Mouse (Mus musculus) embryo, embryonic 11.5 days (tissue): ENCODE data around the gene Irak4.

Experiments used
- DNase-seq: peaks from one replicate; pipeline ENCODE4 v3.0.0-alpha.2; 2012; ENCODE audit warnings: low read depth, low spot score

Irak4 gene

DNA sequence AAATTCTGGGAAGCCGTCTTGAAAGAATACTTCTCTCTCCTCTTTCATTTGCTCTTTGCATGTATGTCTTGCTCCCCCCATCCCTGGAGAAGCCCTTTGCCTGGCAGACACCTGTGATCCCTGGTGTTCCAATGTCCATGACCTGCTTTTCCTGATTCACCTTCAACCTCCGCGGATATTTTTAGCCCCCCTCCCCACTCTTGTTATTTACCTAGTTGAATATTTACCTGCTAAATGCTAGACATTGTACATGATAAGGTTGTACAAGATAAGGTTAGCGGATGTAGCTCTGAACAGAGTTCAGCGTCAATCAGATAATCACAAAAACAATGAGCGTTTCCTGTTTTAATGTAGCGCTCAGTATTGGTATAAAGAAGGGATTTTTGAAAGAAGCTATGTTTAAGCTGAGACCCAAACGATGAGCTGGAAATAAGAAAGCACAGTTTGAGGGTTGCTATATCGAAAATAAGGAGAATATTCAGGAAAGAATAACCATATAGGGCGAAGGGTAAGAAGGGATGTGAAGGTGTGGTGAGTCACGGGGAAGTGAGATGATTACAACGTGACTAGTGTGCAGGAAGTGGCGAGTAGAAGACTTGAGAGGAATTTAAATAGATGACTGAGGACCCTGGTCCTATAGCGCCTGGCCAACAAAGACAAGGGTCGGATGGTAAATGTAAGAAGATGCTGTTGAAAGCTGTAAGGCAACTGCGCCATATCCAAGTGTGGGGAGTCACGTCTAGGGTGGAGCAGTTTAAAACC lies 15.6 kb downstream of the Irak4 start:
- DNase-seq = no peak

DNA sequence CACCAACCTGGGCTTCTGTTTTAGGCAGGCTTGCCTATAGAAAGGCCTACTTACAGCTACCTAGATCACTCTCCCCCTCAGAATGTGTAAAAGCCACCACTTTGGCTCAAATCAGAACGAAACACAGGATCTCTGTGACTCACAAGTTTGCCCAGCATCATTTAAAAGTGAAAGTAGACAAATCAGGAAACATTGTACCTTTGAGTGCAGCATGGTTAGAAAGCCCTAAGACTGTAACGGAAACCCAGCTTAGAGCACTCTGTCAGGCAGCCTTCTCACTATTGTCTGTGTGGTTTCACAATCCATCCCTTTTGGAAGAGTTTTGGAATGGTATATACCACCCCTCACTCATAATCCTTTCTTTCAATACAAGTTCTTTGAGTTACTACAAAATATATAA lies 21.5 kb downstream of the Irak4 start:
- no peak for DNase-seq

DNA sequence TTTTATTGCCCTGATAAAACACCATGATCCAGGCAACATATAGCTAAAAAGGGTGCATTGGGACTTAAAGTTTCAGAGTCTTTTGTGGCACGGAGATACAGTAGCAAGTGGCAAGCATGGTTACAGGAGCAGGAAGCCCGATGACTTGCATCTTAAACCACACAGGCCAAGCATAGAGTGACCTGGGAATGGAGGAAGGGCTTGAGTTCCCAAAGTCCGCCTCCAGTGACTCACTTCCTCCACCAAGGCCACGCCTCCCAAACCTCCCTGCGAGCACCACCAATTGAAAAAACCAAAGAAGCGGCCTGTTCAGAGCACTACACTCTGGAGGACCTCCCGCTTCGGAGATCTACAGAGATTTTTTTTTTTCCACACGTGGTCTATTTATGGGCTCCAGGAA lies 22.4 kb downstream of the Irak4 start:
- no peak for DNase-seq

DNA sequence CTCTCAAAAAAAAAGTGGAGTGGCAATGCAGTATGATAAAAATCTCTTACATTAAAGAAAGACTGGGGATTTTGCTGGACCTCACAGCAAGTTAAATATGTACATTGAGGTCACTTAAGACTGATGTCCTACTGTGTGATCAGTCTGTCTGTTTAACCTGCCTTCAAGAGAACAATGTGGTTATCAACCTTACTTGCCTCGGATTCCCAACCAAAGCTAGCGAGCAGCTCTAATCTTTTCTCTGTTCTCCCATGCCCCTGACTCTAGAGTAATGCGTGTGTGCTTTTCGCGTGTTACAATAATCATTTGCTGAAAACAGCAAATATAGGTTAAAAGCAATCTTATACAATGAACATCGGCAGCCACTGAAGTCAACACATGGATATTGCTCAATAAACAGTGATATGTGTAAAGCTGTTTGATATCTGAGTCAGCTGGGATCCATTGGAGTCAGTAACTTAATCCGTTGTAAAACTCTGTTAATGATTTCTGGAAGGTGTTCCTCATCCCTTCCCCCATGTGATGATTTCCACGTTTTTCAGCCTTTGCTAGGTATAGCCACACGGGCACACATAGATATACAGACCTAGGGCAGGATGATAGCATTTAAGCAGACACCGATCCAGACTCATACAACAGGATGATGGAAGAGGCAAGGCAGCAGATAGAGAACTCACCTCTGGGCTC lies 25.2 kb downstream of the Irak4 start:
- no peak for DNase-seq

DNA sequence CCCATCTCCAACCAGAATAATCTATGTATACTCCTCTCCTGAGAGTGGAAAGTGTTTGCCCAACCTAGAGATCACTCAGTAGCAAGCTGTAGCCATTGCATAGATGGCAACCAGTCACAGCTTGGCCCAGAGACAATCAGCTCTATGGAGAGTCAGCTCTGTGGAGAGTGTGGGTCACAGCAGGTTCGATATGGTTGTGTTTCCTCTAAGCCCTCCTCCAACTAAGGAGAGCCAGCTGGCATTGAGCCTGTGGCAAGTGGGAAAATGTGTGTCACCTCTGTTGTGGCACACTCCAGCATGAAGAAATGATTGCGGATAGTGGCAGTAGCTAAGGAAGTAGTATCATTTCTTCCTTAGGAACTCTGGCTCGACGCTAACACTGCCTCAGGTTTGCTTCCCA lies 28.1 kb downstream of the Irak4 start:
- DNase-seq = no peak

DNA sequence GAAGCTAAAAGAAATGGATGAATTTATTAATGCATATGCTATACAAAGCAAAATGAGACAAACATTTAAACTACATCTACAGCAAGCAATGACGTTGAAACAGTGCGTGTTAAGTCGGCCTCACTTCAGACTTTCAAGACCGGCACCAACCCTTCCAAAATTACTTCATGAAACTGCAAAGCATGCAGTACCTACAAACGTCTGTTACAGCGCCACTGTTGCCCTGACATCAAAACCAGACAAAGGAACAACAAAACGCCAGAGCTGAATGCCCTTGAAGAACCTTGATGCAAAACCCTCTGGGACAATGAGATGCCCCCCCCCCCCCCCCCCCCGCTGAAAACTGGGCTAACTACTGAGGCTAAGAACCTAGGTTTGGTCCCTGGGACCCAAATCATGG lies 29.3 kb downstream of the Irak4 start:
- no peak for DNase-seq

DNA sequence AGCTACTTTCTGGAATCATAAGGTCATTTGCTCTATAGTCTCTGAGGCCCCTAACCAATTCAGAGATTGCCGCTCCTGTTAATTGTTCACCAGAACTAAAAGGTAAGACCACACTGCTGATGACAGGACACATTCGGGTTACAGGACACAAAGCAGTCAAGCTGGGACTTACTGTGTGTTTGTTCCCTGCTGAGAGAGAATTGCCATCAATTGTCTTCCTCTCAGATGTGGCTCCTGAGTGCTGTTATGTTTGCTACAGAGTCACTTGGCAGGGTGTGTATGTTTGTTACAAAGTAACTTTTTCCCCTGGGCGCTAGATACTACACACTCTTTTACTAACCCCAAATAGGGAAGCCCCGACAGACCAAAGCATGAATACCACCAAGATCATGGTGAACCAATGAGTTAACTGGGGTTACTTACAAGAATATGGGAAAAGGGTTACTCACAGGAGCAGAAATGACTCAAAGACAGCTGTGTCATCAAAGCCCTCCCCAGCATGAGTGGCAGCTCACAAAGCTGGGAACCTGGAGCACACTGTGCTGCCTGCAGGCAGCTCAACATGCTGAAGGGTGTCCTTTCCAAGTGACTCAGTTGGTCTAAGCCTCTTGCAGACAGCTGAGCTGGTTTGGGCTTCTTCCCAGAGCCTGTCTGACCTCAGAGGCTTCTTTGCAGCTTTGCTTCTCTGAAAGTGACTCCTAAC lies 31.3 kb downstream of the Irak4 start:
- DNase-seq = no peak

DNA sequence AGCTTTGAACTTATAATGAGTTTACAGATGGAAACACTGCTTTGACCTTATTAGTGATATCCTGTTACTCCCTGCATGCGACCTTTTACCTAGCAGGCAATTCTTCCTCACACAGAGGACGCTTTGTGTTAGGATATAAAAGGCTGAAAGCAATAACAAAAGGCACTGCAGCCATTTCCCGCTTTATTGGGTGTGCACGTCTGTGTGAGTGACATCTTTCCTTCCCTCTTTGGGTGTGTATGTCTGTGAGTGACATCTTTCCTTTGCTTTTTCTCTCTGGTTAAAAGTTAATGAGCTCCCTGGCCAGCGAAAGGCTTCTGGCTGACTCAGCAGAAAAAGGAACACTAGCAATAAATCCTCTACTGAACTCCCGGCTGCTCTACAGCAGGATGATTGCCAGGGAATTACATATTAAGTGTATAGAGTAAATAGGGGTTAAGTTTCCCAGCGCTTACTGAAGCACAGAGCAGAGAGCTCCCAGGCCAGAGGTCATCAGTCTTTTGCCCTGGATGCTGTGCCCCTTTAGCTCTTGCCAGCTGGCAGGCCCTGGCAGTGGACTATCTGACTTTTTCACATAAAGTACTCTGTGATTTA lies 38.7 kb downstream of the Irak4 start:
- DNase-seq = no peak

DNA sequence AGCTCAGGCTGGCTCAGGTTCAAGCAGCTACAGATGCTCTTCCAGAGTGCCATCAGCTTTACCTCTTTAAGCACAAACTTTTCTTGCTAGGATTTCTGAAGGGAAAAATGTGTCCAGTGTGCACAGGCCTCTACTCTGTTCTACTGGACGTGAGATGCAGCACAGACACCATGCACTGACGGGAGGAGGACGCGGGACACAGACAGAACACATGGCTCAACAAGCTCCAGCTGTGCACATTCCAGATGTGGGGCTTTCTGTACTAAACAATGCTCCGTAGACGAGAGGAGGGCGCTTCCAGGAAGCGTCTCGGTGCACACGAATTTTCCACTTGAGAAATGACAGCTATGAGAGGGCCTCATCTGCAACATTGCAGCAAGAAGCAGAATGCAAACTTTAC lies 39.7 kb downstream of the Irak4 start:
- no peak for DNase-seq

DNA sequence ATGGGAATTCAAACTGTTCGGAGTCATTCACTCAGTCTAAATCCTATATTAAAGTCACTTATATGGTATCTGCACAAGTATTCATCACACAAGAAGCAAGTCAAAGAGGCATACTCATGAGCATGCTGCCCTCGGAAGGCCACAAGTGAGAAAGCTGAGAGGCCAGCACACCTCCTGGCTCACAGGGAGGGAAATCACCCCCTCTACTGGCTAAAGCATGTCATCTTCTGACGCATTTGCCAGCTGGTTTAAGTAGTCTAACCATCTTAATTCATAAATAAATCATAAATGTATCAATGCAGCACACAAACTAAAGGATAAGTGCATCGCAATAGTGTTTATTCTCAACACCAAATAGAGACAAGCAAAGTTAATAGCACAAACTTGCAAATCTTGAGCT lies 41.3 kb downstream of the Irak4 start:
- no peak for DNase-seq

DNA sequence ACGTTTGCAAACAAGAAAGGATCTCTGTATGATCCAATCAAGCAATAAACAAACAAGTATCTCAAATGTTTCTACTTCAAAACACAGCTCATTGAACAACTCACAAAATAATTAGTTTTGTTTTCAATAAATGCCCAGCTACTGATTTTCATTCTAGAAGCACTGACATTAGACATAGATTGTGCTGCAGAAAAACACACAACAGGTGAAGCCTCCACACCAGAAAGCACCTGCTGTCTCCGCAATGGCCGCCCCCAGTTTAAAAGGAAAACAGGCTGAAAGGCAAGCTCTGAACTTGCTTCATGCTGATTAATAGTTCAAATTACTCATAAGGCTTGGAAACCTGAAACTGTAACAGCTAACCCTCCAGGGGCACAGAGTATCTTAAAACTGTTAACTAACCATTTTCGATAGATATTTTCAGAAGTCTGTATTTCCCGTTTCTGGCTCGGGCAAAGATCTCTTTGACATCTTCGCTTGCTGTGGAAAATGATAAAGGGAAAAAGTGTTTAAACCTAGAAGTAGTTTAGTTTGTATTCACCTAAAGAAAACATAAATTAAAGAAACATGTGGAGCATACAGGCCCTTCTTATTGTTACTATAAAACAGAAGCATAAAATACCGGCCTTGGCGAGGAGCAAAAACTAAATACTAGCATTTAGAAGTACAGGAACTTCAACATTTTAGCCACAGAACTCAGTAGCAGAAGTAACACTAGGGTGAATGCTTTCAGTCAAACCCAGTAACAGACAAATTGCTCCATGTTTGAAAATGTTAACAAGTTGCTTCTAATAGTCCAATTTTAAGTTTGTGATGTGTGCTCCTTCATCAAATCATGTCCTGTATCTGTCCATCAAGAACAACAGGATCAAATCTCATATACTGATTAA lies 44.6 kb downstream of the Irak4 start:
- no peak for DNase-seq

DNA sequence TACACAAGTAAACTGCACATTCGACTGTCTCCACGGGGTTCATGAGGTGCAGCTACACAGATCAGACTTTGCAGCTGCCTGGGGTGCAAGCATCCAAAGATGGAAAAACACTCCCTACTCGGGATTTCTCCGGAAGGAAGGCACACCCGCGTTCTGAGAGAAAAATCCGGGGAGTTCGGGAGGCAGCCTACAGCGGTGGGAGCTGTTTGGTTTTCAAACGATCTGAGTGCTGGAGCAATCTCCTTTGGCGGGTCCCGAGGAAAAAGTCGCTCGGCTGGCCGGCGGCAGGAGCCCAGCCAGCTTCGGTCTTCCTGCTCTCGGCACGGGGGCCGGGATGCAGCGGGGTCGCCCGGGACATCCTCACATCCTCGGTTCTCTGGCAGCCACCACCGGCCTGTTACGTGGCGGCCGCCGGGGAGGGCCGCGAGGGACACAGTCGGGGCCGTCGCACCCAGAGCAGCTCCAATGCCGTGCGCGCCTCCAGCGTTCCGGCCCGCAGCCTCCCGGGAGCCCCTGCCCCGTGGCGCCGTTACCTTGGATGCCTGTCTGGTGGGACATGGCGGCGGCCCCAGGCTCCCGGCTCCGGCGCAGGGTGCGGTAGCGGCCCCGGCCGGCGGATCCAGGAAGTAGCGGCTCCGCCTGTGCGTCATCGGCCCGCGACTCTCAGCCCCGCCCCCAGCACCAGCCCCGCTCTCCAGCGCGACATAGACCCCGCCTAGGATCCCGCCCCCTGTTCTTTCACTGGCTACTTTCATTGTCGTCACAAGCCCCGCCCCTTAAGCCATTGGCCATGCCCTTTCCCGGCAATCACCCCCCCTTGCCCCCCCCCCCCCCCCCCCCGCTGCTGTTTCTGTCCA lies 46.0 kb downstream of the Irak4 start, which contains the start of gene Twf1:
Gene Twf1, minus strand, starts transcription at position 671 of the 857 bp plus-strand sequence.
- peak; percentile 89 for DNase-seq

DNA sequence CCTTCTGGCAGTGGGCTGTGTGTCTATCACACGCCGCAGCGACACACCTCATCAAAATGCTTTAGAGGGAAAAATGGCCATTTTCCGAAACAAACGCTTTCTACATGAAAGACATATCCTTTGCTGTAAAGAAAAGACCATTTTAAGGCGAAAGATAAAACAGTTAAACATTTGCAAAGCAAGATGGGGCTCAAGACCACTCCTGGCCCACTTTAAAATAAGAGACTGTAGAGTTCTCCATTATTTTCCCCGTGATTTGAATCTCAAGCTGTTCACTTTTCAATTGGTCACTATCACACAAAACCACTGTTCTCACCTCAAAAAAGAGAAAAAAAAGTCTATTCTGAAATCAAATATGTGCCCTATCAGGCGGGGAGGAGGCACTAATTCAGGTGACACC lies 46.6 kb downstream of the Irak4 start:
- DNase-seq = no peak

DNA sequence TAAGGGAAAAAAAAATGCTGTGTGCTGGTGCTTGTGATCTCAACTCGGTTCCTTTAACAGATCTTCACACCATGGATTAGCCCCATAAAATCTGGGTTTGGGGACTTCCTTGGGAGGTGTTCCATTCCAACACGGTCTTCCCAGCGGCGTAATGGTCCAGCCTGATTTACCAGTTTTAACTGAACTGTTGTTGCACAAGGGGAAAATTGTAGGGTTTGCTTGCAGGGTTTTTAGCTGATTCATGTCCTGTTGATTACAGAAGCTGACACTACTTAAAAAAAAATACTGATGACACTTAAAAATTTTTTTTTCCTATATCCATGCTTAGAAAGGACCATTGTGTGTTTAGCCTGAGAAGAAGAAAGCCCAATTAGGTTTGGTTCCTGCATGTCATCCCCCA lies 47.9 kb downstream of the Irak4 start:
- no peak for DNase-seq

DNA sequence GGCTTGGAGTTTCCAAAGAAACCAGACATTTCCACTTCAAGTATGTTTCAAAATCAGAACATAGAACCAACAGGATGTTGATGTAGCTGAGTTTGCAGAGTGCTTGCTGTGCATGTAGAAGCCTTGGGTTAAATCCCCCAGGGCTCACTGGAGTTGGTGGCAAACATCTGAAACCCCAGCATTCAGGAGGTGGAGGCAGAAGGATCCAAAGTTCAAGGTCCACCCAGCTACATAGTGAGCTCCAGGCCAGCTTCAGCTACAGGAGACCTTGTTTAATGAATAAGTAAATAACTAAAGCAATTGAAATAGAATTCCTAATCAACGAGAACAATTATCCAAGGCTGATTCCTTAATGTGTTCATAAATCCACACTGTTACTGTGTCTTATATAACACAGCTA lies 50.1 kb downstream of the Irak4 start:
- no peak for DNase-seq

DNA sequence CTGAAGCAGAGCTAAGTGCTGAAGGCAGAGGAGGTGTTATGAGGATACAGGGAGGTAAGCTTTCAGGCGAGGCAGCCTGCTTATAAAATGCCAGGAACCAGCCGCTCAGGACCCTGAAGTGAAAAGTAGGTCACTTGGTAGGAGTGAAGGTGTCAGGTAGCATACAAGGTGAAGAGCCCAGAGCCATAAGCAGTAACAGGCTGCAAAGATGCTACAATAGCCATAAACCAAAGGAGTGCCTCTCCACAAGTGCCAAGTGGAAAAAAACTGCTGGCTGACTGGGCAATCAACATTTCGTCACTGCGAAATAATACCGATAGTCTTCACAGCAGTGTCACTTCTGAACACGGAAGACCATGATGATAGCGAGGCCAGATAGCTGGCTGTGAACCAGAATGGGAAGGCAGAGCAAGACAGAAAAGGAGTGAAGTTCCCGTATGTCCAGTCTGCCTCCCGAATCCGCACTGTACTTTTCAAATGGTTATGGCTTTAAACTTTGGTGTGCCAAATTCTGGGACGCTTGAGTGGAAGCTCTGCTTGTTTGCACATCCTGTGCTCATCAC lies 56.8 kb downstream of the Irak4 start:
- DNase-seq = no peak

DNA sequence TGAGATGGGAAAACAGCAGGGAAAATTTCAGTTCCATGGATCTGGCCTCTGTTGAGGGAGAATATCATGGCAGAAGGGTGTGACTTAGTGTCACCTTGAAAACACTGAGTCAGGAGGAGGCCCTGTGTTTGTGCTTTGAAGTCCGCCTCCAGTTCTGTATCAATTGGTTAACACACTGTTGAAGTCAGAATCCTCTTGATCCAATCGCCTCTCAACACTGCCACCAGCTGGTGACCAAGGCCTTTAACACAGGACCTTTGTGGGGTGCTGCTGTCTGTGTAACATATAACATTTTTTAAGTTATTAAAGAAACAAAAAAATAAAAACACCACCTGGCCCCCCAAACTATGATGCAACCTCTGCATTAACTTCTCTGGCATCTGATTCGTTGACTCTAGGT lies 57.9 kb downstream of the Irak4 start:
- DNase-seq = peak; percentile 19

DNA sequence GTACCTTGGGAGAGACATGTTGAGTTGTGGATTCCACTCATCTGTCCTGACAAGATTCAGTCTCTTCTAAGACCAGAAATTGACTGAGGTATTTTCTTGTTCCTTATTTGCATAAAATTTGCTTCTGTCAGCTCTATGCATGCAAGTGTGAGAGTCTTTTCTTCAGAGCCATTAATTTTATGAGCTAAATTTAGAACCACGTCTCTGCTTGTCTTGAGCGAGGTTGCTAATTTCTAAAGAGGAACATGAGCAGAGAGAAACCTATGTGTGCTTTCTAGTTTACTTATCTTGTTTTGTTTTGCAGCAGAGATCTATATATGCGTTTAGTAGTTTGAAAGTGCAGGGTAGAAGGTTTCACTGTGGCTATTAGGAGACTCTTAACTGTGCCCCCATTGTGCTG lies 59.0 kb downstream of the Irak4 start:
- no peak for DNase-seq

DNA sequence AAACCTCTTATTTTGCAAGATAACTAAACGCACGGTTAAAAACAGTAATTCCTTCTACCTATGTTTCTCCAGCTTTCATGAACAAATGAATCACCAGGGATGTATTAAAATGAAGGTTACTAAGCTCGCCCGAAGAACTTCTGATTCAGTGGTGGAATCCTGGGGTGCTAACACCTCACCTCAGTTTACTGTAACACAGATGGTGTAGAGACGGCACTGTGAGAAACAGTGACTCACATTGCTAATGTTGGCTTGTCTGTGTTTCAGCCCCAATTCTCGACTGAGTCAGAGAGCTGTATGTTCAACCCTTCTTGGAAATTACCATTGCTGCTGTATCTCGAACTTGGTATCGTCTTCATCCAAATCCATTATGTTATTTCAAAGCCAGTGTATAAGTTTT lies 64.3 kb downstream of the Irak4 start:
- DNase-seq = no peak

DNA sequence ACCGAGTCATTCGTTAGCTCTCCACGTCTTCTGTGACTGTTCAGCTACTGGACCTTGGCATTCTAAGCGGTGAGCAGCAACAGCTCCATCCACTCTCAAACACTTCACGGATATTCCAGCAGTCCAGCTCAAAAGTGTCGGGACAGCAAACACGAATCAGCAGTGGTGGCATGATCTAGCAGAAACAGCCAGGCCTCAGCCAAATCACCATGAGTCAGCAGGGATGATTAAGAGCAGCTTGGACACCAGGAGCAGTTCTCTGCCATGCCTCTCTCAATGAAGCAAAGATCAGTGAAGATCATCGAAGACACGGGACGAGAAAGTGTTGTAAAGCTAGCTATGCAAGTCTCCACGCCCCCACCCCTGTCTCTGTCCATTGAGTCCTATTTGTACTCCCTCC lies 72.6 kb downstream of the Irak4 start:
- no peak for DNase-seq
